Mouse (Mus musculus) lung, embryonic 16.5 days (tissue): ENCODE measurements around the gene Eva1c. TPM values are rescaled to one million over a fixed set of nuclear protein-coding genes. Genes with fewer than 3 reads are reported as not detected.

Source experiments
- microRNA-seq: library from miRNA; unstranded; fragments of <30 nt; microRNA quantifications from one replicate; pipeline ENCODE4, GENCODE M21; 2016
- polyA plus RNA-seq: library from polyadenylated mRNA; unstranded; fragments of >200 nt; fragmentation: Nextera tagmentation; extraction: Ambion mirVana; gene quantifications from 2 replicates; pipeline ENCODE4 v1.2.1, GENCODE M21; 2015

Gene Eva1c
- polyA plus RNA-seq, 1 experiment from 2014 or later: 4.6 TPM

Small RNA genes within 50 kb of the gene (microRNA-seq; reads per million reads assigned to microRNA genes)
- gene Gm22933: not detected

Other genes starting within 250 kb of the Eva1c start
- 72.2 and 82.1 TPM in 2 replicates for gene Mis18a, start 99.3 kb upstream of the Eva1c start, polyA plus RNA-seq
- gene Mrap, start 88.5 kb upstream of the Eva1c start, polyA plus RNA-seq: 4.6 and 5.1 TPM in 2 replicates
- gene Urb1, start 16.3 kb upstream of the Eva1c start, polyA plus RNA-seq: 6.9 and 8.1 TPM in 2 replicates
- 57.2 and 59.2 TPM in 2 replicates for gene Cfap298, start 108.4 kb downstream of the Eva1c start, polyA plus RNA-seq
- gene Synj1, start 184.6 kb downstream of the Eva1c start, polyA plus RNA-seq: 14.7 and 15.6 TPM in 2 replicates
- gene Paxbp1, start 217.8 kb downstream of the Eva1c start, polyA plus RNA-seq: 43.1 and 45.8 TPM in 2 replicates